8 mouse cellular contexts compared by ENCODE assay signal in the genomic region with DNA sequence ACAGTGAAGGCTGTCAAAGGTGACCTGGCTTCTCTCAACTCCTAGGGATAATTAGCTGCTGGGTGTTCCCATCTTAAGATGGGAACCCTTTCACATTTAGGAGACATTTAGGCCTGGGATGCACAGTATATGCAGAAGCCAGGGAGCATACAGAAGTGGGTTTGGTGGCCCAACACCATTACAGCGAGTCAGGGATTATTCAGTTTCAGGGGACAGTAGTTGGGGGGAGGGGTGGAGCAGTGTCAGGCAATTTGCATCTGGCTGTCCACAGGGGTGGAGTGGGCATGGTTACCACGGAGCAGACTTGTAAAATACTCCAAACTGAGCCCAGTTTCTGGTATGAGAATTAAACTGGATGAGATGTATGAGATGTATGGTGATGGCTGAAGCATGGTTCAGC. TPM values are rescaled to one million over a fixed set of nuclear protein-coding genes. Genes with fewer than 3 reads are reported as not detected.
A peak's percentile ranks its signal among the peaks of the same experiment; 100 is the strongest.
DNase-seq lines count a peak whose midpoint lies in the region; ATAC-seq and TF ChIP-seq lines count a peak whose summit lies in the region.

No protein-coding gene starts in this region.

- H3K9me3 ChIP-seq in forebrain, embryonic 10.5 days, result no peaks in the 10 kb centered on the region
- H3K9me3 ChIP-seq in intestine, embryonic 16.5 days (ENCODE audit: control insufficient read depth, low read length), result no peaks in the 10 kb centered on the region
- no peaks in the 10 kb centered on the region for H3K9me3 ChIP-seq in neural tube, embryonic 12.5 days

- WGBS in forebrain, embryonic 10.5 days, result 57% methylated on average over 2 of the region's 2 CpGs
- 61% methylated on average over 2 of the region's 2 CpGs for WGBS in intestine, embryonic 16.5 days
- 48% methylated on average over 2 of the region's 2 CpGs for WGBS in neural tube, embryonic 12.5 days

- H3K27me3 ChIP-seq in forebrain, embryonic 10.5 days (ENCODE audit: poor library complexity, severe bottlenecking), result no peaks in the 10 kb centered on the region
- H3K27me3 ChIP-seq in intestine, embryonic 16.5 days (replicated peaks; ENCODE audit: control insufficient read depth, insufficient read depth, low read length), result no peaks in the 10 kb centered on the region
- H3K27me3 ChIP-seq in neural tube, embryonic 12.5 days (replicated peaks), result no peaks in the 10 kb centered on the region

- TF ChIP-seq CTCF in left cerebral cortex, adult 2 months (IDR thresholded peaks at IDR 0.05), result no peak

- 0 out of 2 replicates have a peak overlapping the region, but pooled peaks have one; percentile 84 for H3K4me2 ChIP-seq in intestine, embryonic 16.5 days (ENCODE audit: low read depth, low read length)
- H3K4me2 ChIP-seq in neural tube, embryonic 12.5 days (replicated peaks), result peak overlapping the region; percentile 92

- H3K36me3 ChIP-seq in forebrain, embryonic 10.5 days (replicated peaks), result peaks cover 79% of the 10 kb centered on the region
- H3K36me3 ChIP-seq in intestine, embryonic 16.5 days (ENCODE audit: control insufficient read depth, insufficient read depth, low read length), result peaks cover 12% of the 10 kb centered on the region
- H3K36me3 ChIP-seq in neural tube, embryonic 12.5 days, result peaks cover 69% of the 10 kb centered on the region

- peak overlapping the region; percentile 54; the same call in 1 of the 2 replicates for H3K27ac ChIP-seq in left cerebral cortex, adult 2 months
- H3K27ac ChIP-seq in forebrain, embryonic 10.5 days, result peak overlapping the region; percentile 89
- no peak overlapping the region for H3K27ac ChIP-seq in intestine, embryonic 16.5 days (ENCODE audit: low read length)
- H3K27ac ChIP-seq in neural tube, embryonic 12.5 days, result no peak overlapping the region

- no peak for DNase-seq in left cerebral cortex, adult 2 months (ENCODE audit: extremely low spot score in 1 of 2, low spot score in 2 of 2)
- DNase-seq in left cerebral cortex, adult 8-10 months (ENCODE audit: low spot score in 2 of 2), result no peak
- DNase-seq in forebrain, embryonic 10.5 days (ENCODE audit: extremely low spot score, low spot score), result no peak
- no peak for DNase-seq in adrenal gland, postnatal 14 days
- no peak for DNase-seq in right cerebral cortex, postnatal 36 days (ENCODE audit: low spot score in 2 of 2)

- peak overlapping the region; percentile 95; the same call in 1 of the 2 replicates for H3K4me3 ChIP-seq in left cerebral cortex, adult 2 months
- H3K4me3 ChIP-seq in forebrain, embryonic 10.5 days, result peak overlapping the region; percentile 72; the same call in 1 of the 2 replicates
- no peak overlapping the region for H3K4me3 ChIP-seq in intestine, embryonic 16.5 days (ENCODE audit: low read length)
- peak overlapping the region; percentile 80; the same call in 1 of the 2 replicates for H3K4me3 ChIP-seq in neural tube, embryonic 12.5 days

- H3K4me1 ChIP-seq in forebrain, embryonic 10.5 days, result peaks cover 24% of the 10 kb centered on the region
- H3K4me1 ChIP-seq in intestine, embryonic 16.5 days (ENCODE audit: control insufficient read depth, insufficient read depth, low read length), result peaks cover 10% of the 10 kb centered on the region
- H3K4me1 ChIP-seq in neural tube, embryonic 12.5 days, result peaks cover 13% of the 10 kb centered on the region

- no peak overlapping the region for H3K9ac ChIP-seq in intestine, embryonic 16.5 days (ENCODE audit: low read depth, low read length)
- H3K9ac ChIP-seq in neural tube, embryonic 12.5 days, result no peak overlapping the region

- ATAC-seq in intestine, embryonic 16.5 days, result no peak
- 0 out of 2 replicates have a peak, but pooled peaks have one; percentile 3 for ATAC-seq in neural tube, embryonic 12.5 days (ENCODE audit: low FRiP score, low read depth)
- no peak for ATAC-seq in erythroid progenitor cell, adult 5-6 weeks (replicated peaks; ENCODE audit: low FRiP score, poor library complexity, severe bottlenecking)

- intact Hi-C loops in left cerebral cortex, adult 2 months (cut with DNase I), result no loop called here

RNA-seq across cellular contexts. Expression of a gene that starts 0.9 kb away (rescaled TPM):
- 100 to 1,000 TPM; 104 TPM for total RNA-seq in left cerebral cortex, adult 2 months (2021)
- total RNA-seq in left cerebral cortex, adult 8-10 months (2022), result 100 to 1,000 TPM; 105 to 120 (median 117) TPM
- 14.9 and 20.8 TPM in 2 replicates for polyA plus RNA-seq in forebrain, embryonic 10.5 days (2016; fragmentation: Nextera tagmentation; extraction: Ambion mirVana)
- 43.8 and 45.7 TPM in 2 replicates for polyA plus RNA-seq in intestine, embryonic 16.5 days (2015; fragmentation: Nextera tagmentation; extraction: Ambion mirVana)
- 19.0 and 23.7 TPM in 2 replicates for polyA plus RNA-seq in neural tube, embryonic 12.5 days (2016; fragmentation: Nextera tagmentation; extraction: Ambion mirVana)
- total RNA-seq in erythroid progenitor cell, adult 5-6 weeks (2015; ENCODE audit: low replicate concordance), result 14.4 and 36.9 TPM in 2 replicates
- 14.1 and 23.9 TPM in 2 replicates for total RNA-seq in erythroid progenitor cell, adult 5-6 weeks (2017; ENCODE audit: low replicate concordance)
- total RNA-seq in adrenal gland, postnatal 14 days (2021), result 249 and 251 TPM in 2 replicates

RNA-seq across cellular contexts. Expression of a gene that starts 14.5 kb away (rescaled TPM):
- 10 to 100 TPM; 19.6 to 19.7 TPM for total RNA-seq in left cerebral cortex, adult 2 months (2021)
- 10 to 100 TPM; 17.5 to 20.3 (median 19.2) TPM for total RNA-seq in left cerebral cortex, adult 8-10 months (2022)
- 34.7 and 35.8 TPM in 2 replicates for polyA plus RNA-seq in forebrain, embryonic 10.5 days (2016; fragmentation: Nextera tagmentation; extraction: Ambion mirVana)
- polyA plus RNA-seq in intestine, embryonic 16.5 days (2015; fragmentation: Nextera tagmentation; extraction: Ambion mirVana), result 15.5 TPM in 2 replicates
- polyA plus RNA-seq in neural tube, embryonic 12.5 days (2016; fragmentation: Nextera tagmentation; extraction: Ambion mirVana), result 21.6 and 22.2 TPM in 2 replicates
- total RNA-seq in erythroid progenitor cell, adult 5-6 weeks (2015; ENCODE audit: low replicate concordance), result 2.5 and 2.9 TPM in 2 replicates
- total RNA-seq in erythroid progenitor cell, adult 5-6 weeks (2017; ENCODE audit: low replicate concordance), result 7.8 and 10.1 TPM in 2 replicates
- 16.5 and 17.9 TPM in 2 replicates for total RNA-seq in adrenal gland, postnatal 14 days (2021)

Comparison
In these comparisons a context has a peak if more than half of its experiments do, and no peak if none do; other contexts are left out.
1. H3K27ac ChIP-seq: peak in left cerebral cortex, adult 2 months (single experiment) and forebrain, embryonic 10.5 days (single experiment); none in intestine, embryonic 16.5 days (single experiment) and neural tube, embryonic 12.5 days (single experiment).